Mouse (Mus musculus) embryo, embryonic 10 days (tissue): Measurements from ENCODE around the gene 1520401A03Rik.

Source experiments
- DNase-seq: peaks from one replicate; pipeline ENCODE4 v3.0.0-alpha.2; 2015; ENCODE audit warnings: low spot score

The 1520401A03Rik gene

DNA sequence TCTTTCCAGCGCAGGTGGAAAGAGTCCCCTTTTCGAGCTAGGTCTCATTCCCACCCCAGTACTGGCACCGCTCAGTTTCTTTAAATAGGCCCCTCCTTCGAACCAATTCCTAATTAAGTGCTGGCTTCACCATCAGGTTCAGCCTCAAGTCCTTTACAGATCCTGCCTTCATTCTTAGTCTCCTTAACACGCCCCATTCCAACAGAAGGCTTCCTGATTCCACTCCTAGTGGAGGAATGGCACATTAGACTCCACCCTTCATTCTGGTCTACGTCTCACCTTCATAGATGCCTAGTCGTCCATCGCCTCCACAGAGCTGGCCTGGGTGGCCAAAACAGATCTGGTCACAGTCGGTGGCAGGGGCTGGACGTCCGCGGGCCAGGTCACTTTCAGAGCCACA, 20.4 kb upstream of the 1520401A03Rik start:
- DNase-seq = peak; percentile 3

- DNase-seq = peak; percentile 57
Measured at GRCm38 (mm10) chr17:23742210-23742793, 19.7 kb upstream of the 1520401A03Rik start.

- no peak for DNase-seq
Measured at GRCm38 (mm10) chr17:23741359-23742209, 19.0 kb upstream of the 1520401A03Rik start.

GRCm38 (mm10) chr17:23740598-23741021, 18.0 kb upstream of the 1520401A03Rik start, which contains the start of gene Paqr4:
Paqr4 (minus strand) TSS chr17:23740867.
- no peak for DNase-seq

GRCm38 (mm10) chr17:23740136-23740584, 17.6 kb upstream of the 1520401A03Rik start:
- DNase-seq = peak; percentile 94

DNA sequence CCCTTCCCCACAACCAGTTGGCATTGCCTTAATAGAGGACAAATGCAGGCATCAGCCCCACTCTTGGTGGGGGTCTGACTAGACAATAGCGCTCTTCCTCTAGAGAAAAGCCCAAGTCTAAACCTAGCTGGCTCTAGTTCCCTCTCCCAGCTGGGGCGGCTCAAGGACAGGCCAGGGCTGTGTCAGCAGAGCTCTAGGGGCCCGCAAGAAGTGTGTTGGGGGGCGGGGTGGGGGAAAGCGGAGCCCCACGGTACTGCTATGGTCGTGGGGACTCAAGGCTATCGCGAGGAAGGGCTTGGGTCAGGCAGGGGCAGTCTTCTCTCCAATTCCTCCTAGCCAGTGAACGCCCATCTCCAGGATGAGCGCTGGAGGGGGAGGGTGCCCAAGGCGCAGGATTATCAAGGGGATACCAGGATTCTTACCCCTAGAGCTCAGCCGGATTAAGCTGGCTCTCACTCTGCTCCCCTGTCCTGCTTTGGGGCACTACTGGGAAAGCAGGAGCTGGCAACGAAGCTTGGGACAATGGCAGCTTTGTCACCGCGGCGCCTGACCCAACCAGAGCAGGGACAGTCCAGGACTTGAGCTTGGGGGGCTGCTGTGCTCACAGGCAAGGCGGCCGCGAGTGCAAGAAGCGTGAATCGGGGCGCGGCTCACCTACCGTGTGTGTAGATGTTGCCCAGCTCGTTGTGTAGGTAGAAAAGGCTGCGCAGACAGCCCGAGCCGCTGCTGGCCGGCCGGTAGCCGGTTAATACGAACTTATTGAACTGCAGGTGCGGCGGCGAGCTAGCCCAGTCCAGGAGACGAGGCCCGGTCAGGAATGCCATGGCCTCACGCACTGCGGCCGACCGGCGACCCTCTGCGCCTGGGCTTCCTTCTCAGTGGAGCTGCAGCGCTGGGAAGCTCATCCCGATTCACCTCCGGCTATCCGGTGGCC, 16.9 kb upstream of the 1520401A03Rik start:
- DNase-seq = peak; percentile 51

- no peak for DNase-seq
Measured at GRCm38 (mm10) chr17:23738836-23739201, 16.2 kb upstream of the 1520401A03Rik start.

GRCm38 (mm10) chr17:23737493-23738445, 15.2 kb upstream of the 1520401A03Rik start:
- DNase-seq = no peak

DNA sequence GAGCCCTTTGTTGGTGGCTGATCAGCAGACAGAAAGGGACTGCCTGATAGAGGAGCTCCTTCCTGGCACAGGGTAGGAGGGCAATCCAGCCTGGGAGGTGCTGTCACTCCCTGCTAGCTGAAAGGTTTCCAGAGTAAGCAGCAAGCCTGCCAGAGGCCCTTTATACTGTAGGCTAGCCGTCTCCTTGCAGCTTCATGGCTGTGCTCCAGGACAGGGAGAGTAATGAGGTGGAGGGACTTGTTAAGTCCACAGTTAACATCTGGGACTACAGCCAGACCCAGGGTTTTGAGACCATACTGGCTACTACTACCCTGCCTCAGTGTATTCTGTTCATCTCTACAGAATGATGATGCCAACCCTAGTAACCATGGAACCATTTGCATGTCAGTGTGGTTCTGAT, 11.8 kb upstream of the 1520401A03Rik start:
- DNase-seq = no peak

DNA sequence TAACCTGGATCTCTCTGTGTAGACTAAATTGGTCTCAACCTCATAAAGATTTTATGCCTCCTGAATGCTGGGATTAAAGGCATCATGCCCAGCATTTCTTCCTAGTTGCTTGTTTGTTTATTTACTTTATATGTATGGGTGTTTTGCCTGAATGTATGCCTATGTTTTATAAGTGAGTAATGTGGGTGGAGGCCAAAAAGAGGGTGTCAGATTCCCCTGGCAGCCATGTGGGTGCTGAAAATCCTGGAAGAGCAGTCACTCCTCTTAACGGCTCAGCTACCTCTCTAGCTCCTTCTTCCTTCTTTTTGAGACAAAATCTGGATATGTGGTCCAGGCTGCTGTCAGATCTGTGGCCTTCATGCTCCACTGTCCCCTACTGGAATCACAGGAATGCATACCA, 7.9 kb upstream of the 1520401A03Rik start:
- DNase-seq = no peak

- peak; percentile 89 for DNase-seq
Measured at GRCm38 (mm10) chr17:23726758-23727142, 4.2 kb upstream of the 1520401A03Rik start.

GRCm38 (mm10) chr17:23725999-23726757, 3.6 kb upstream of the 1520401A03Rik start, which contains the start of gene Pkmyt1:
Pkmyt1 (plus strand) TSS chr17:23726336.
- peak; percentile 97 for DNase-seq

GRCm38 (mm10) chr17:23725477-23725876, 2.9 kb upstream of the 1520401A03Rik start:
- no peak for DNase-seq

GRCm38 (mm10) chr17:23721886-23722285, 697 bp downstream of the 1520401A03Rik start:
- DNase-seq = no peak

DNA sequence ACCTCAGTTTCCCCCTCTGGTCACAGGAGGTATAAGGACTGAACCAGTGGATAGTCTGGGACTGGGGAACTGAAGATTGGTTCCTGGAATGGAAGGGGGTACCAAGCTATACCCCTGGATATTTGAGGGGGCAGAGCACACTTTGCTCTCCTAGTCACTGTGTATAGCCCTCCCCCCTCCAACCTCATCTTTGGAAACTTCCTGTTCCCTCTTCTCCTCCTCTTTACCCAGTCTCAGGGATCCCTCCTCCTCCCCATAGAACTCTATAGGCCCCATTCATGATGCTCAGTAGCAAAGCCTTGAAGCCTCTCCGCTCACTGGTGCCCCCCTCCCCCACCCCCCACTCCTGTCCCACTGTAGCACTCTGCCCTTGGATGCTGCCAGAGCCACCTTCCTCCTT, 3.1 kb downstream of the 1520401A03Rik start:
- DNase-seq = no peak

DNA sequence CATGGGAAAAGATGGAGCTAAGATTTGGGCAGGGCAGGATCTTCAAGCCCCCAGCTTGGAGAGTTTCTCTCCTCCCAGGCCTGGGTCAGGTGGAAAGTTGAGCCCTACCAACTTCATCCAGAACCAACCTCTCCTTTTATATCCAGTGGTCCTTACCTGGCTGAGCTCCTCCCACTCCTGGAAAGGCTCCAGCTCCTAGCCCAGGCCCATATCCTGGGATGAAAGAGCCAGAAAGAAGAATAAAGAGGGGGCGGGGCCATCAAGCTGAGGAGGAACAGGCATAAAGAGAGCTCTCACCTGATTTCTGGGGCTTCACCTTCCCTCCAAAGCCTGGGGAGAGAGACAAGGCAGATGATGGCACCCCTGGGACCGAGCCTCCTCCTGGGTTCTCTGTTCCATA, 5.6 kb downstream of the 1520401A03Rik start:
- no peak for DNase-seq

- peak; percentile 85 for DNase-seq
Measured at GRCm38 (mm10) chr17:23706212-23706611, 16.4 kb downstream of the 1520401A03Rik start.

- DNase-seq = no peak
Measured at GRCm38 (mm10) chr17:23705525-23706104, 17.0 kb downstream of the 1520401A03Rik start.

GRCm38 (mm10) chr17:23704741-23705140, 17.8 kb downstream of the 1520401A03Rik start:
- DNase-seq = no peak

DNA sequence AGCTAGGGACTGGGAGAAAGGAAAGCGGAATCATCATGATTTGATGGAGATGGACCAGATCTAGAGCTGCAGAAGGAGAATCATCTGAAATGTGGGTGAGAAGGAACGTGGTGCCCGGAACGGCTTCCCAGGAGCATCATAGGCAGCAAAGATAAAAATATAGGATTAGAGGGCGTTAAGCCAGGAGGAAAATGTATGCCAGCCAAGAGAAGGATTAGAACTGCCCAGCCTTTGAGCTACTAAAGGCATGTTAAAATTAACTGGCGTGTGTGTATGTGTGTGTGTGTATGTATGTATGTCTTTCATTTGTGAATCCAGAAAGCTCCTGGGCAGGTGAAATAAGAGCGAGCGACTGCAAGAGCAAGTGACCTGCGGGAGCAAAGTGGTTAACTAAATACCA, 19.3 kb downstream of the 1520401A03Rik start:
- DNase-seq = no peak
